Mouse (Mus musculus): ENCODE results near the gene Car15.

Gene Car15

DNA sequence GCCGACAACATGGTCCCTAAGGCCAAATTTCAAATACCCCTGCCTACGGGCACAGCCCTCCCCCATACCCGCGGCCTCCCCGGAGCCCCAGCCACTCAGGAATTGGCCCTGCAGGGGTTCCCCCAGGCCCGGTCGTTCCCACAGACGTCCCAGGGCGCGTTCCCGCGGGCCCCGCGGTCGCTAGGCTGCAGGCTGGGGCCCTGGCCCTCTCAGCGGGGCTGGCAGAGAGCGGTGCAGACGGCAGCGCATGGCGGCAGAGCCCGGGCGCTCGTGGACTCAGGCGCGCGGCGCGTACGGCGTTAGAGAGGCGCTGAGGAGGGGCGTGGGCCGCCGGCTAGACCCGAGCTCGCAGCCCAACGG is 4.9 kb downstream of the Car15 start:
- no peak for DNase-seq (ENCODE audit: low spot score in 2 of 2)

DNA sequence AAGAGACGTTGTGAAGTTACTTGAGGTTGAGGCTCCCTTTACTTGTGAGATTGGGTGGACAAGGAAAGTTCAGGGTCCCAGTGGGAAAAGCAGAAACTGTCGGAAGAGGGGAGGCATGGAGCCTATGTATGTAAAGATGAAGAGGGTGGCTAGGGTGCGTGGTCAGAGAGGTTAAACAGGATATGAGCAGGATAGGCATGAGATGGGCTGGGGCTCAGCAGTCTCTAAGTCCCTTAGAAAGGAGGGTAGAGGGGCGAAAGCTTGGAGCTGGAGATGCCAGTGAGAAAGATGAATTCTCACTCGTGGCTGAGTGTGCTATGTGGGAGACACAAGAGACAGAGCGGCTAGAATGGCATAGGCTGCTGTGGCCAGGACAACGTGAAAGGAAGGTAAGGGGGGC is 5.3 kb downstream of the Car15 start, which contains the start of gene B830017H08Rik:
TSS of gene B830017H08Rik (plus strand) at position 301 of the 400 bp plus-strand sequence.
- no peak for DNase-seq (ENCODE audit: low spot score in 2 of 2)

DNA sequence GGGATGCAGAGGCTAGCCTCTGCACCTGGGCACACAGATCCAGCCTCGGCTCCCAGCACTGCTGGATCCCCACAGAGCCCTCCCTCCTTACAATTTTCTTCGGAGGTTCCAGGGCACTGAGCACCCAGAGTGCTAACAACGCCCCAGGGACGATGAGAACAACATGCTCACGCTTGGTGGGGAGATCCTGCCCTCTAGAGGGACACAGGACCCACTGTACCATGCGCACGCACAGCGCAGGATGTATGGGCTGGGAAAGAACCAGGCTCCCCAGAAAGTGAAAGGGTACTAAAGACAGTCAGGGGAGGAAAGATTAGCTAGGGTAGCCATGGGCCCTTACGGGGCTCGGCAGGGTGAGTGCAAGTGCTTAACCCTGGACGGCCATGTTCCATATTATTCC is 6.4 kb downstream of the Car15 start:
- no peak for DNase-seq (ENCODE audit: low spot score in 2 of 2)

DNA sequence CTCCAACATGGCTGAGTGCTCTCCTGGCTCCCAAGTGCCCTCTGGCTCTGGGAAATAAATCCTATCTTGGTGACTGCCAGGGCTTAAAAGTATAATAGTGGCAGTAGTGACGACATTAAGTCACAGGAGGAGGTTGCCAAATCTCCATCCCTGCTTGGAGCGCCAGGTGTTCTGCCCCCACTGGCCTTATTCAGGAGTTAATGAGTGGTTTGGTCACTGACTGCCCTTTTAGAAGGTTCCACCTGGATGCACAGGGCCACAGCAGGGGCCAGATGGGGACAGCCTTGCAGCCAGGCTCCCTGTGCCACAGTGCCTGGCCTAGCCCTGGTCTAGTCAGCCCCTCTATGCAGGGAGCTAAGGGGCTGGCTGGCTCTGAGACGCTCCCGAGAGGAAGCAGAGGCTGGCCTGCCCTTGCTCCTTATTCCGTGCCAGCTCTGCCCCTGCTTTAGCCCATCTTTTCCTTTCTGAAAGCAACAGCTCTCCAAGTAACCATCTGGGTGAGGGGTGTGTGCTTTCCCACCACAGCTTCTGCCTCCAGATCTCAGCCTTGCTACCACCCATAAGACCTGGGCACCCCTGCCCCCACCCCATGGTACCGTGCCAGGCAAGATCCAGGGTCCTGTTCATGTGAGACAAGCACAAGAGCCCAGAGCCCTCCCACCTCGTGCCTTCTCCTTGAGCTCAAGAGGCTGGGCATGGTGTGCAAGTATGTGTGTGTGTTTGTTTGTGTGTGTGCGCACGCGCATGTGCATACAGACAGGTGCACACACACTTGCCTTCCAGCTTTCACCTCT is 7.6 kb downstream of the Car15 start:
- no peak for DNase-seq (ENCODE audit: low spot score in 2 of 2)

DNA sequence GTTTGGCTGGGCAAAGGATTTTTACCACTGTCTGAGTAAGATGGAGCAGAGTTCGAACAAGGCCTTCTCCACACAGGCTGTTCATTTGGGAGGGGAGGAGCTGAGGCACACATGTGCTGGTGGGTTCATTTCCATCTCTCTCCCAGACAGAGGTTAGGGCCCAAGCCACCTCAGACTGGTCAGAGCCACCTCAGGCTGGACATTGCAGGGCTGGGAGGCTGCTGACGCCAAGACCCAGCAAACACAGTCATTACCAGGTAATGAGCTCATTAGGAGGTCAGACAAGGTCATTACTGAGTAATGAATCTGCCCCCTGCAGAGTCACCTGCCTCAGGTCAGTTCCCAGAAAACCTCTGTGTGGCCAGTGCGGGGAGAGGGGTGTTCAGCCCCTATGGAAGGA is 9.3 kb downstream of the Car15 start:
- DNase-seq (ENCODE audit: low spot score in 2 of 2): no peak

DNA sequence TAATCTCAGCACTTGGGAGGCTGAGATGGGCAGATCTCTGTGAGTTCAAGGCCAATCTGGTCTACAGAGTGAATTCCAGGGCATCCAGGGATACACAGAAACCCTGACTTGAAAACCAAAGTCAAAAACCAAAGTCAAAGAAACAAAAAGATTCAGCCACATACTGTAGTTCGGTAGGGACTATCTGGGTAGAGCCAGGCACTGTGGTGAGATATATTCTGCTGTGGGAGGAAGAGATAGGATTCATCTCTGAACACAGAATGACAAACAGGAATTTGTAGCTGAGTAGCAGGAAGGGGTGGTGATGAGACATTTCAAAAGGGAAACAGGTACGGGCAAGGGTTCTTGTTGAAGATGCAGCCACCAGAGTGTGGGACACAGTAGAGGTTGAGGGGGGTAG is 9.9 kb downstream of the Car15 start:
- DNase-seq (ENCODE audit: low spot score in 2 of 2): no peak

DNA sequence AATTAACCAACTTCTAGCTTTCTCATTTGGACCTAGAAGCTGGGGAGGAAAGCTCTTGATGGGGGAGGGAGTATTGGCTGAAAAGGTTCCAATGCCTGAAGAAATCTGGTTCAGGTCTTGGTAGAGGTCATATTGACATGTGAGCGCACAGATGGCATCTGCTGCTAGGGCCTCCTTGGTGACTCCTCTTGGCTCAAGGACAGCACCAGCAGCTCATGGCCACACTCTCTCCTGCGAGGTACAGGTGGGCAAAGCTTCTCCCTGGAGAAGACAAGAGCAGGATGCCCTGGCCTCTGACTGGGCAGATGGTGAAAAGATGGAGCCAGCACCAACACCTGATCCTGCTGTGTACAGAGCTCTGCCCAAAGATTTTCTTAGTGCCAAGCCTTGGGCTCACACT is 11.7 kb downstream of the Car15 start:
- DNase-seq (ENCODE audit: low spot score in 2 of 2): no peak

DNA sequence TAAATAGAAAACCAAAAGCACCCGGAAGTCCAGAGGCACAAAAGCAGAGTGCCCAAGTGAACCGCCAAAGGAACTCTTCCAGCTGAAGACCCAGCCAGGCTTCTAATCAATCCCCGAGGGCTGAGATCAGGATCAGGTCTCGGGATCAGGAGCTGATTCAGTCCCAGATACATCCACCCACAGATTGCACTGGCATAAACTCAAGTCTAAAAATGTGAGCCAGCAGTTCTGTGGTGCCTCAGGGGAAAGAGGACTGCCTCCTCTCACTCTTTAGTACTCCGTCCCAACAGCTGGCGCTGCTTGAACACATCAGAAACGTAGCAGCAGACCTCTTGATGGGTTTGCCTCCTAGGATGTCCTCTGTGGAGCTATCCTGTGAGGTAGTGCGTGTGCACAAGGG is 21.6 kb downstream of the Car15 start:
- DNase-seq (ENCODE audit: low spot score in 2 of 2): no peak

DNA sequence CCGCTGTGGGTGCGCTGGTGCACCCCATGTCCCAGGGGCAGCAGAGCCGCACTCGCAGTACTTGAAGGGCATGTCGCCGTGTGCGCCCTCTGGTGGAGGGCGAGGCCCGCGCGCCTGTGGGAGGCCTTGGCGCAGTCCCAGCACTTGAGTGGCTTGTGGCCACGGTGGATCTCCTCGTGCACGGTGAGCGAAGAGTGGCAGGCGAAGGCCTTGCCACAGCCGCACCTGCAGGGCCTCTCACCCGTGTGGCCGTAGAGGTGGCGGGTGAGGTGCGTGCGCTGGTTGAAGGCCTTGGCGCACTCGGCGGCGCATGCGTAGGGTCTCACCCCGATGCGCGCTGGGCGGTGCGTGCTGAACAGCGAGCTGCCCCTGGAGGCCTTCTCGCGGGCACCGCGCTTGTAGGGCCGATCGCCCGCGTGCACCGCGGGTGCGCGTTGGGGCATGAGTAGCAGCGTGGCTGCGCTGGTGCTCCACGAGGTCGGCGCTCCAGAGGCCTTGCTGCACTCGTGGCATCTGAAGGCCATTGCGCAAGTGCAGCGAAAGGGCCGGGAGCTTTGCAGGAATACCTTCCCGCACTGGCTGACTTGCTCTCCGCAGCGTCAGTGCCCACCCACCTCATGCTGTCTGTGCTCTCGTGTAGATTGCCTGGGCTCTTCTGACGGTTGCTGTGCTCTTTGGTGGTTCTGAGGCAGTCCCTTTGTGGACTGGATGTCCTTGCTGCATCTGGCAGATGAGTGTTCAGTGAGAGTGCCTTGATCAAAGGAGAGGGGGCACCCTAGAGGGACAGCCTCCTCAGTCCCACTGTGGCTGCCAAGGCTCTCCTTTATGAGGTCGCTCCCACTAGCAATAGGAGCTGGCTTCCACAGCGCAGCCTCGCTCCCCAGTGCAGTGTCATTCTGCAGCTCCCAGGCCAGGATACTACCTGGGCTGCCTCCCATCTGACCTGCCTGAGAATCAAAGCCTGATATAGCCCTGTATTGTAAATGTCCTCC is 22.5 kb downstream of the Car15 start:
- DNase-seq (ENCODE audit: low spot score in 2 of 2): peak in 1 of 2 experiments; percentile 42

DNA sequence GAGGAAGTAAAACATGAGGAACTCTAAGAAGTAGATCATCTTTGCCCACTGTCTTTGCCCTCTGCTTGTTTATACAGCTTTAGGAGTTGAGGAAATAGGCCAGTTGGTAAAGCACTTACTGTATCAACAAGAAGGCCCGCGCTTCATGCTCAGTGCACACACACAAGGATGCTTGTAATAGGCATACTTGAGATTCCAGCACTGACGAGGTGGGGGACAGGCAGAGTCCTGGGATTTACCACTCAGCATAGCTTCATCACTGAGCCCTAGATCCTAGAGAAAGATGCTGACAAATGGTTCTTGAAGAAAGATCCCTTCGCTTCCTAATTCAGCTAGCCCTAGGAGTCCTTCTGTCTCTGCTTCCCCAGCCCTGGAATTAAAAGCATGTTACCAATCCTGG is 25.0 kb downstream of the Car15 start:
- no peak for DNase-seq (ENCODE audit: low spot score in 2 of 2)

DNA sequence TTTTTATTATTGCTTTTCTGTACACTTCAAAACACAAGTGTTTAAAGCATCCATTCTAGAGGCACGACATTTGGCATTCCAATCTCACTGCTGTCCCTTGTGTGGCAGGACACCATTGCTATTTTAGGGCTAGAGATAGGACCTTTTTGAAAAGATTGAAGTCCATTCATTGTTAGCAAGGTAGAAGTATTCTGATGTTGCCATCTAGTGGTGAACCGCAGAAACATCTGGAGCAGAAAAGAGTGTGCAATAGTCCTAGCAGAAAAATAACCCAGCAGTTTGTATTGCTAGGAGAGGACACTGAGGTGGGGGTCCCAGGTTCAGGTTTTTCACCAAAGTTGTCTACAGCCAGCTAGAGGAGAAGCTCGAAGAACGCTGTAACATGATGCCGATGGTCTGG is 26.0 kb downstream of the Car15 start:
- no peak for DNase-seq (ENCODE audit: low spot score in 2 of 2)

DNA sequence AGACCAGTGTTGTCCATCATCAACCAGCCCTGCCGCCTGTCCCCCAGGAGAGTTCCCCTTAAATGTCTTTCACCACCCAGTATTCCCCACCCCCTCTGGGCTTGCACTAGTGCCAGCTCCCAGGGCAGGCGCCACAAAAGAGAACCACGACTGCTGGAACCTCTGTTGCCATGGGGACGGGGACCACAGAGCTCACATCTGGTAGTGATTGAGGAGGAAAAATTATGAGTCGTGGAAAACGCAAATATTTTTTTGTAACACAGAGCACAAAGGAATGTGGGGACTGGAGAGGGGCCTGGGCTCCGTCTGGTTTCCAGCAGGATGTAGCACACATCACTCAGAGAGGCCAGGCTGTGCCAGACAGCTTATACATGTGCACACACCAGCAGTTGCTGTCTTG is 28.5 kb downstream of the Car15 start:
- DNase-seq (ENCODE audit: low spot score in 2 of 2): no peak

DNA sequence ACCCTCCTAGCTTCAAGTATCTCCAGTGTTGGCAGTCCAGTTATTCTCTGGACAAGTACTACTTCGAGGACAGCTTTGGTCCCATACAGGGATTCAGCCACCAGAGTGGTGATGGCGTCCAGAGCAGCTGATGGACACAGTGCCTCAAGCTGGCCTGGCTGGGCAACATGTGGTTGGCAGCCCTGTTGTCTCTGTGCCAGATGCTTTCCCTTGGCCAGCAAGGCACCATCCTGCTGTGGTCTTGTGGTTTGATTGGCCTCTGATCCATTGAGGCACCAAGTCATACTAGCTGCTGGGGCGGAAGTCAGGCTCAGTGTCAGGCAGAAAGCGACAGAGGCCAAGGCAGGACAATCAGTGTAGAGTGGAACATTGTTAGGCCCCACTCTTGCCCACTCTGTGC is 29.0 kb downstream of the Car15 start:
- no peak for DNase-seq (ENCODE audit: low spot score in 2 of 2)

DNA sequence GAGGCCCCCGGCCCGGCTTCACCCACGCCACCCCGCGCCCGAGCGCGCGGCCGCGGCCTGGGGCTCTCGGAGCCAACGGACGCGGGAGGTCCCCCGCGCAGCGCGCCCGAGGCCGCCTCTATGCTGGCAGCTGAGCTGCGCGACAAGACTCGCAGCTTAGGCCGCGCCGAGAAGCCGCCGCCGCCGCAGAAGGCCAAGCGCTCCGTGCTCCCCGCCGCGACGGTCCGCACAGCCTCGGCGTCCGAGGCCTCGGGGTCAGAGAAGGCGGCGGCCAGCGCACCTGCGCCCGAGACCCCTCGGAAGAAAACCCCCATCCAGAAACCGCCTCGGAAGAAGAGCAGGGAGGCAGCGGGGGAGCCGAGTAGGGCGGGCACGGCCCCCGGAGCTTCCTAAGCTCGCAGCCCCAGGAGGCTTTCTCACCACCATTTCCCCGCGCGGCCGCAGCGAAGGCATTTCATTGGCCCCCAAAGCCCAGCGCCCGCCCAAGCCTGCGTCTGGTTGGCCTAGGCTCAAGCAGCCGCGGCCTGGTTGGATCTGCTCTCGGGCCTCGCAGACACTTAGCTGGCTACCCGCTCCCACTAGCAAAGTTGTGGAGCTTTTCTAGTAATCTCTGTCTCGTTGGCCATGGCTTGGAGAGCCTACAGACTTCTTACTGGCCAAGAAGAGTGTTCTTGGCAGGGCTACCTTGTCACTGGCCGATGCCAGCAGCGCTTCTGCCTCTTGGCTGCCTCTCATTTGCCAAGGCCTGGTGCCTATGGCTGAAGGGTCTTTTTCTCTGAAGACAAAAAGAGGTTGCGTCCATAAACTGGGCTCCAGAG is 30.8 kb downstream of the Car15 start:
- DNase-seq (ENCODE audit: low spot score in 2 of 2): peak; percentile 65 to 75

DNA sequence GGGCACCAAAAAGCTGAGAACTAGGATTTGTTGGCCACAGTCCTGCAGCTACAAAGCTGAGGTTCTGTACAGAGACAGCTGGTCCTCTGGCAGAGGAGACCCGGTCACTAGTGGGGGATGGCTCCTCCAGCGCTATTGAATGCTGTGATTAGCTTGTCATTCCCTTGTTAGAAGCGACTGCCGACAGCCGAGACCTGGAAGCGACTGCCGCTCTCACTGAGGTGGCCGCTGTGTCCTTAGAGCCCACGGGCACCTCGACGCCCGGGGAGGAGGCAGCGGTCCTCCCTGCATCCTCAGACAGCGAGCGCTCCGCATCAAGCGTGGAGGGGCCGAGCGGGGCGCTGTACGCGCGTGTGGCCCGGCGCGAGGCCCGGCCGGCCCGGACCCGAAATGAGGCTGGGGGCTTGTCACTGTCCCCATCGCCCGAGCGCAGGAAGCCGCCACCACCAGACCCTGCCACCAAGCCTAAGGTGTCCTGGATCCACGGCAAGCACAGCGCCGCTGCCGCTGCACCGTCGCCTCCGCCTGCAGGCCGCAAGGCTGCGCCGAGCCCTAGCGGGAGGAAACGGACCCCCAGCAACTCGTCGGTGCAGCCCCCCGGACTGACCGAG is 31.5 kb downstream of the Car15 start:
- no peak for DNase-seq (ENCODE audit: low spot score in 2 of 2)

DNA sequence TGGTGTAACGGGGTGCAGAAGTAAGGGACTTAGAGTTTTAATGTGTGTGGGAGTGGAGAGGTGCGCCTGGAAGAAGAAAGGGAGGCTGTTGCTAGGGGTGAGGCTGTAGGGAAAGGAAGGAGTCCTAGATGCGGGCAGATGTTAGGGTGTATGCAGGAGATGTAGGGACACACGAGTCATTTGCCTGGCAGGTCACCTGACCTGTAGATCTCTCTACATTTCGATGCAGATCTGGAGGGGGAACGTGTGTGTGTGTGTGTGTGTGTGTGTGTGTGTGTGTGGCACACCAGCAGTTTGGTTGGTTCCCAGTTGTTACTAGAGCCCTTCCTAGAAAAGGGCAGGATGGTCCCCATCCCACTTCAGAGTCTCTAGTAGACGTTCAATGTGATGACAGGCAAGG is 33.2 kb downstream of the Car15 start:
- no peak for DNase-seq (ENCODE audit: low spot score in 2 of 2)

DNA sequence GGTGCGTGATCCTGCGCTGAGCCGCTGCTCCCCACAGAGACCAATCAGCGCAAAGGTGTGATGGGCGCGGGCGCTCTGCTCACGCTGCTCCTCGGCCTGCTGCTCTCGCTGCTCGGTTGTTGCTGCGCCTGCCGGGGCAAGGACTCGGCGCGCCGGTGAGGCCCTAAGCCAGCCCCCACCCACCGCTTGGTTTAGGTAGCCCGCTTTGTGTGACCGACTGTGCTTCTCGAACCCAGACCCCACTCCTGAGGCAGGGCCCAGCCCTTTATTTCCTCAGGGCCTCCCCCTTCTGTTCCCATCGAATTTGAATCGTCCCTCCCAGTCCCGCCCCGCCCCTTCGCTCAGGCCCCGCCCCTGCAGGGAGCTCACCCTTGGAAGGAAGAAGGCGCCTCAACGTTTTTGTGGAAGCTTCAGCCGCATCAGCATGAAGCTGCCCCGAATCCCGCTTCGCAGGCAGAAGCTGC is 33.7 kb downstream of the Car15 start:
- DNase-seq (ENCODE audit: low spot score in 2 of 2): no peak

DNA sequence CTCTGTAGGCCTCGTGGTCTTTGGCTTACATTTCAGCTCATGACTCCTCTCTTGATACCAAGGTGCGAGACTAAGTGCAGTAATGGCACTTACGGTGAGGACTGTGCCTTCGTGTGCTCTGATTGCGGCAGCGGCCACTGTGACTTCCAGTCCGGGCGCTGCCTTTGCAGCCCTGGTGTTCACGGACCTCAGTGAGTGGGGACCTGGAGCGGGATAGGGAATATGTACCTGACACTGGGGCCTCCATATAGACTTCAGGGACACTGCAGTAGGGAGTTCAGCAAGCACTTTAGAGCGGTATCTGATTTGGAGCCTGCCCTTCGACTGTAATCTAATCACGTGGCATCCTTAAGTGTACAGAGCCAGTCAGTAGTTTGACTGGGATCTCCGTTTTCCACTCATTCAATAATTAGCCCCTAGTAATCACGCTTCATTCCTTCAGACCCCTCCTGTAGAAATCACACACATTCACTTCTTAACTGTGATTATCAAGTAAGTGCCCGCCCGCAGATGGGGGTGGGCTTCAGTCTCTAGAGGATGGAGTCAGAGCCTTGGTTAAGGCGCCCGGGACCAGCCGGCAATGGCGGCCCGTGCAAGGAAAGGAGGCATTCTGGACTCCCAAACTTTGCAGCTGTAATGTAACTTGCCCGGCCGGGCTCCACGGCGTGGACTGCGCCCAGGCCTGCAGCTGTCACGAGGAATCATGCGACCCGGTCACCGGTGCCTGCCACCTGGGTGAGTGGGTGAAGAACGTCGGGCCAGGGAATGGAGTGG is 34.3 kb downstream of the Car15 start:
- no peak for DNase-seq (ENCODE audit: low spot score in 2 of 2)

DNA sequence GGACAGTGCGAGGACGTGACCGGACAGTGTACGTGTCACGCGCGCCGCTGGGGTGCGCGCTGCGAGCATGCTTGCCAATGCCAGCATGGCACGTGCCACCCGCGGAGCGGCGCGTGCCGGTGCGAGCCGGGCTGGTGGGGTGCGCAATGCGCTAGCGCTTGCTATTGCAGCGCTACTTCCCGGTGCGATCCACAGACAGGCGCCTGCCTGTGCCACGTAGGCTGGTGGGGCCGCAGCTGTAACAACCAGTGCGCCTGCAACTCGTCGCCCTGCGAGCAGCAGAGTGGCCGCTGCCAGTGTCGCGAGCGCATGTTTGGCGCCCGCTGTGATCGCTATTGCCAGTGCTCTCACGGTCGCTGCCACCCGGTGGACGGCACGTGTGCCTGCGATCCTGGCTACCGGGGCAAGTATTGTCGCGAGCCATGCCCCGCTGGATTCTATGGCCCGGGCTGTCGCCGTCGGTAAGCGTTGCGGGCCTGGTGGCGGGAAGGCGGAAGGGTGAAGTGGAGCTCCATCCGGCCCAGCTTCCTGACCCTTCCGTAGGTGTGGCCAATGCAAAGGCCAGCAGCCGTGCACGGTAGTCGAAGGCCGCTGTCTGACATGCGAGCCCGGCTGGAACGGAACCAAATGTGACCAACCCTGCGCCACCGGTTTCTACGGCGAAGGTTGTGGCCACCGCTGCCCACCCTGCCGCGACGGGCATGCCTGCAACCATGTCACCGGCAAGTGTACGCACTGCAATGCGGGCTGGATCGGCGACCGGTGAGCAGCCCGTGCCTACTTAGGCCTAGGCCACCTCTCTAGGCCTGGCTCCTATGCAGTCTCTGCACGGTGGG is 35.1 kb downstream of the Car15 start:
- no peak for DNase-seq (ENCODE audit: low spot score in 2 of 2)

DNA sequence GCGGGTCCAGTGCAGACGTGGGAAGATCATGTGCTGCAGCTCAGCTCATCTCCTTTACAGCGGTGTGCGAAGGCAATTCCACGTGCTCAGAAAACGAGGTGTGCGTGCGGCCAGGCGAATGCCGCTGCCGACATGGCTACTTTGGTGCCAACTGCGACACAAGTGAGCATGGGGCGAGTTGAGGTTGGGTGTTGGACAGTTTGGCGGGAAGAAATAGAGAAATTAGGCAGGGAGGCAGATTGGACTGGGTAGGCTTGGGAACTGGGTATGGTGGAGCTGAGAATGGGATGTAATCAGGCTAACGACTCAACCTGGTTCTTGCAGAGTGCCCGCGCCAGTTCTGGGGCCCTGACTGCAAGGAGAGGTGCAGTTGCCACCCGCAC is 35.7 kb downstream of the Car15 start:
- no peak for DNase-seq (ENCODE audit: low spot score in 2 of 2)
